Mouse (Mus musculus) lung, postnatal 10 days (tissue): ENCODE results near the gene Amfr.

Experiments used
- DNase-seq: peaks from one replicate; pipeline ENCODE4 v3.0.0; 2021

The Amfr gene

DNA sequence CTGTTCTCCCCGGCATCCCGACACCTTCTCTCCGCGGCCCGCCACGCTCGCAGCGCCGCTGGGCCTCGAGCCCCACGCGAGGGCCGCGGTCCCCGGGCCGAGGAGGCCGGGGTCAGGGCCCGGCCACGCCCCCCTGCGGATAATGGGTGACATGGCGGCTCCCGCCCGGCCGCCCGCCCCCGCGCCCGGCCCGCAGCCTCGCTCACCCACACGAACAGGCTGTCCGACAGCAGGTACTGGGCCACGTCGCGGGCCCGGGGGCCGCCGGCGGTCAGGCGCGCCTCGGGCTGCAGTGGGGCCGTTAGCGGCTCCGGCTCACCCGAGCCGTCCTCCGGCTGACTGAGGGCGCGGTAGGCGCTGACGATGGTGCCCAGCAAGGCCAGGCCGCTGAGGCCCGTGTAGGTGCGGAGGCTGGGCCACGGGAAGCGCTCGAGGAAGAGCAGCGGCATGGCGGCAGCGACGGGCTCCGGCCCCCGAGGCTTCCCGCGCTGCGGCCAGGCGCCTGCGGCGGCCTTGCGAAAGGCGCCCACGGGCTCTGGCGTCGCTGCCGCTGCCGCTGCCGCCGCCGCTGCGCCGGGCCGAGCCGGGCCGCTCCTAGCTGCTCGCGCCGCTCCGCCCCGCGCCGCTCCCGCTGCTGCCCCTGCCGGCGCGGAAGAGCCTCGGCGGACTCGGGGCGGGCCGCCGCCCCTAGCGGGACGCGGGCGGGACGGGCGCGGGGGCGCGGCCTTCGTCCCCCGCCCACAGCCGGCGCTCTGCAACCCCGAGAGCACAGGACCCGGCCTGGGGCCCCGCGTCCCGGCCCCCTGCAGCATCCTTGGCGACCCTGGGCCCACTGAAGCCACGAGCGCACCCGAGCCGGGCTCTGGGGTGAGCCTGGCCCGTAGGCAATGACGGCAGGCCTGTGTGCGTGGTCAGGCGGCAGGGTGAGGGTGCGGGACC, at the start of gene Amfr:
Amfr (minus strand) TSS at position 830 of the 939 bp plus-strand sequence.
- DNase-seq, result peak; percentile 67

DNA sequence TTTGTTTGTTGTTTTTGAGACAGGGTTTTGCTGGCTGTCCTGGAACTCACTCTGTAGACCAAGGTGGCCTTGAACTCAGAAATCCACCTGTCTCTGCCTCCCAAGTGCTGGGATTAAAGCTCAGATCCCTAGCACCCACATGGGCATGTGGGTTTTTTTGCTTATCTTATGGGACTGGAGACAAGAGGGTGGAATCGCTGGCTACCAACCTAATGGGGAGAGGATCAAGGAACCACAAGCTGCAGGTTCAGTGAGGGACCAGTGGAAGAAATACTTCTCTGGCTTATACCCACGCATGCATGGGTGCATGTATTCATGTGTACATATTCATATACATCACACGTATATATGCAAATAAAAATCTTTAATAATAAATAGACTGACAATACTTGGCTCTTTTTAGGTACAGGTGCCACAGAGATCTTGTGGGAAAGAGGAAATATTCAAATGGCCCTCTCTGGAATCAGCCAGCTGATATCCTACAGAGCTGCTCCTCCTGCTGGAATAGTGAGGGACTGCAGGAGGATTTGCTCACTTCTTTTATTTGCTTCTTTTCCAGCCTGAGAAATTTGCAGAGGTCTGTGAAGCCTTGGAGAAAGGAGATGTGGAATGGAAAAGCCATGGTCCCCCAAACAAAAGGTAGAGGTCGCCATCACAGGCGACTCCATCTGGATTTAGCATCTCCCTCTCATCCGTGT, 44.7 kb upstream of the Amfr start:
- peak; percentile 68 for DNase-seq

DNA sequence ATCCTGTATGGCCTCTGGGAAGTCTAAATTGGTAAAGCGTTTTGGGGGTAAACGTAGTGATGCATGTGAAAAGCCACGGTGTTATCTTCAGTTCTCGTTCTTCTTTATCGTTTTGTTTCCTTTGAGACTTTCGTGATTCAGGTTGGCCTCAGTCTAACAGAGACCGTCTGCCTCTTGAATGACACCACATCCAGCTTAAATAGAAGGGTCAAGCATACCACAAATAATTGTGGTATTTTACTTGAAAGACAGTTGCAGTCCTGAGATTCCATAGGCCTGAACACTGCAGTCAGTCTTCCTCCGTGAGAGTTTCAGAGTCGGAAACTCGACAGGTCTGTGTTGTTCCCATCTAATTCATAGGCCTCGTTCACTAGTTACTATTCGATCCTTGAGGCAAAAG, 40.1 kb upstream of the Amfr start:
- DNase-seq, result no peak

DNA sequence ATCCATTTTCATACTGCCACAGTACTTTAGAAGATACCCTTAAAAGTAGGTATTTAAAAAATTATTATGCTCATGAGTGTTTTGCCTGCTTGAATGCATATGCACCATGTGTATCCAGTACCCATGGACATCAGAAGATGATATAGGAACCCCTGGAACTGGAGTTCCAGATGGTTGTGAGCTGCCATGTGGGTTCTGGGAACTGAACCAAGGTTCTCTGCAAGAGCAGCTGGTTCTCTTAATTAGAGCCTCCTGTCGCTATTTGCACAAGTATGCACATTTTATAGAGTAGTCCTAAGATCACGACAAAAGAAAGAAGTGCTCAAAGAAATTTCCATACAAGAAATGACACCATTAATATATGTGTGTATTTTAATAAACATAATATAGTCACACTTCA, 35.2 kb upstream of the Amfr start:
- DNase-seq, result peak; percentile 12

DNA sequence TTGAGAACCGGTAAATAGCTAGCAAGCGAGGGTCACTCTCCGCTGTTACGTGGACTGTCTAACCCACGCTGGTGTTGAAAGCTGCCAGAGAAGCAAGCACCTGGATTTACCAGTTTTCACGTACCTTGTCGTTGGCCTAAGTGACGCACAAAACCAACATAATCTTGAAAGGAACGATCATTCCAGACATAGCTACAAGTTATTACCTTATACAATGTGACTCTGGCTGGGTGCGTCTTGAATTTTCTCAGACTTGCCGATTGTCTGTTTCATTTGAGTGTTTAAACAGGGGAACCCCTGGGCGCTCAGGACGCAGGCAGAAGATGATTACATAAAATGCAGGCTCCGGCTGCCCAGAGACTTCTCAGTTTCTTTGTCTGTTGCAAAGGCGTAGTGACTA, 25.2 kb upstream of the Amfr start:
- peak; percentile 9 for DNase-seq

DNA sequence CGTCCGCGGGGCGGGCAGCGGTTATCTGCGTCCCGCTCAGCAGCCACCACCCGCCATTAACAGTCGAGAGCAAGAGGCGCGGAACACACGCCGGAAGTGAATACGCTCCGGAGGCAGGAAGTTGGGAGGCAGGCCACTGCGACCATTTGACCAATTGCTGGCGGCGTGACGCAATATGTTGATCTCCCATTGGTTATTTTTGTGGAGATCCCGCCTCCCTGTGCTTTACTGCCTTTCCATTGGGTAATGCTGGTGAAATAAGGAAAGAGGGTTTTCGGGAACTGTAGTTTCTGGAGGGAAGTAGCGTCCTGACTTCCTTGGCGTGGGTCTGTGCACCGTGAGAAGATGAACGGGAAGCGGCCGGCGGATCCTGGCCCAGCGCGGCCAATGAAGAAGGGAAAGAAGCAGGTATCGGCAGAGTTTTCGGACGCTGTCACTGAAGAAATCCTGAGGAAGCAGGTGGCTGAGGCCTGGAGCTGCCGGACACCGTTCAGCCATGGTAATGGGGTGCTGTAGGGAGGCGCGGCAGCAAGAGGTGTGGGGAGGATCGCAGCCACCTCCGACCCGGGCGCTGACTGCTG, 24.4 kb upstream of the Amfr start, which contains the start of the genes Nudt21 and Ogfod1:
Nudt21 (minus strand) TSS at position 88 of the 581 bp plus-strand sequence.
Ogfod1 (plus strand) TSS at position 255 of the 581 bp plus-strand sequence.
- peak; percentile 97 for DNase-seq

DNA sequence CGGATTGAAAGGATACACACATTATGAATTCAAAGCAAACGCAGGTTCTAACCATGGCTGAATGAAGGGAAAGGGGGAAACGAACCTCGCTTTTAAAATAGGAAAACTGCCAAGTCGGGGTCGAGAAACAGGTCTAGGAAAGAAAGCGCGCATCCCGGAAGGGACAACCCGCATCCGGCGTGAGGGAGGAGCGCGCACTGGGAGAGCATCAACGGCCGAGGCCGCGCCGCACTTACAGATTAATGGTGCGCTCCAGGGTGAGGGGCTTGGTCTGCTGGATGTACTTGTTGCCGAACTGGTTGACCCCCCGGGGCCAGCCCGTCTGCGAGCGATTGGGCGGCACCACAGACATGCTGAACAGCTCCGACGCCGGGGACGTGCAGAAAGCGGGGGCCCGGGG, 23.9 kb upstream of the Amfr start:
- peak; percentile 77 for DNase-seq

DNA sequence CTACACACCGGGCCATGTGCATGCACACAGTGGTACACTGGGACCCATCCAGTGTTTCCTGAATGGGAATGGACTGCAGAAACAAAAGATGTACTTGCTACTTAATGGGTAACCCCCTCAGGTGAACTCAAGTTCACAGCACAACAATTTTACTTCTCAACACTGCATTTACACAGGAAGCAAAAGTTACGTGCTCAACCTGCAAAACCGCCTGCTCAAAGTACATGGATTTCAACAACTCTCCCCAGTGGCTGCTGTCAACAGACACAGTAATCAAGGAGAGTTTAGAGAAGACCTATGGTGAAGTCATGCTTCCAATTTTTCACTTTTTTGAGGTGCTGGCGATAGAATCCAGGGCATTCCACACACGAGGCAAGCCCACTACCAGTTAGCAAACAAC, 22.6 kb upstream of the Amfr start:
- no peak for DNase-seq

DNA sequence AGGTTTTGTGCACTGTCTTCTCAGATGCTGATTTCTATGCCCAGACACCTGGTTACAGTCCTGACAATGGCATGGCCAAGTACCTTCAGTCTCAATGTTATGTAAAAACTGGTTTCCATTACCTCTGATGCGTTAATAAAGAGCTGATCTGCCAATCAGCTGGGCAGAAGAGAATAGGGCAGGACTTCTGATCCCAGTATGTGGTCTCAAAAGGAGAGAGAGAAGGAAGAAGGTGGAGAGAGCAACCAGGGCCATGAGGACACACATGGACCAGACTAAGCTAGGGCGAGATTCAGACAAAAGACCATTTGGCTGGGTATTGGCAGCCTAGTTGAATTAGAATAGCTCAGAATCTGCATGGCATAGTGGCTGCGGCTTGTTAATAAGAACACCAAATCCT, 21.0 kb upstream of the Amfr start:
- no peak for DNase-seq

DNA sequence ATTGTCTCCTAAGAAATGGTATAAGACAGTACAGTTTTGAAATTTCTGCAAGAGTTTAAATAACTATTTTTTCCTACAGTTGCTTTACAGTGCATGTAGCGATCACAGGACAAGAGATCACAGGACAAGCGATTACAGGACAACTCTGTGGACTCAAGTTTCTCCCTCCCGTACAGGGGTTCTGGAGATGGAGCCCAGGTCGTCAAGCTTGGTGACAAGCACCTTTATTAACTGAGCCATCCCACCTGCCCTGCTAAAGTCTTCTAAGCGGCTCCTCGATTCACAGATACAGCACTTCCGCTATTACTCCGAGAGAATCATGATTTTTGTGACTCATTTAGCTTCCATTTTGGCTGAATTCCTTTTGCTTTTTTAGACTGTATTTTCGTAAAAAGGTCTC, 17.1 kb upstream of the Amfr start:
- no peak for DNase-seq

DNA sequence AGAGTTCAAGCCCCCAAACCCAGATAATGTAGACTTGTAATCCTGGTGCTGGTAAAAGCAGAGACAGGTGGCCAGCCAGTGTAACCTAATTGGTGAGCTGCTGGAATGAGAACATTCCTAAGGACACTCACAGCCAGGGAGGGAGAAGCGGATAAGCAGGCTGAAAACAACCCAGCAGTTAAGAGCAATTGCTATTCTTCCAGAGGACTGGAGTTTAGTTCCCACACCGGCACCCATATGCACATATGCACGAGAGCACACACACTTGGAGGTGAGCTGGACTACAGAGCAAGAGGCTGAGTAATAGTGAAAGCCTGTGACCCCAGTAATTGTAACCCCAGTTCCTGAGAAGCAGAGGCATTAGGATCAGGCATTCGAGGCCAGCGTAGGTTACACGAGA, 11.3 kb upstream of the Amfr start:
- DNase-seq, result no peak

DNA sequence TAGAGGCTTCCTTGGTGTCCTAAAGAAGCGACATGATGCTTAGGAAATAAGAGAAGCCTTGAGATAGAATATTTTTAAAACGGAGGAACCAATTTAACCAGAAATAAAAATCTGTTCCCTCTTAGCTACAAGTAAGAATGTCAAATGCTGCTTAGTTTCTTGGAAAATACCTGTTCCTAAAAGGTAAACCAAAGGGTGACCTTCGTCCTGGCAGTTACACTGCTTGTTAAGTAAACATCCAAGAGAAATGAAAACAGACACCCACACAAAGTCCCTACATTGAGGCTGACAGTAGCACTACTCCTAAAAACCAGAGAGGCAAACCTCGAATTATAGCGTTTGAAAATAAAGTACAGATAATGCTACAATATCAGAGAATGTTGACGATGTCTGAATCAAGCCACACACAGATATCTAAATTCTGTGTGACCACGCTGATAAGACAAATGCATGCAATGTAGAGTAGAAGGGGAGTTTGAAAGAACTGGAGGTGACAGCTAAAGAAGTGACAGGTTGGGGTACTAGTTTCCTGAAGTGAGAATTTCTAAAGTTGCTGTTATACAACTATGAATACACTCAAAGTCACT, 477 bp upstream of the Amfr start:
- DNase-seq, result no peak

DNA sequence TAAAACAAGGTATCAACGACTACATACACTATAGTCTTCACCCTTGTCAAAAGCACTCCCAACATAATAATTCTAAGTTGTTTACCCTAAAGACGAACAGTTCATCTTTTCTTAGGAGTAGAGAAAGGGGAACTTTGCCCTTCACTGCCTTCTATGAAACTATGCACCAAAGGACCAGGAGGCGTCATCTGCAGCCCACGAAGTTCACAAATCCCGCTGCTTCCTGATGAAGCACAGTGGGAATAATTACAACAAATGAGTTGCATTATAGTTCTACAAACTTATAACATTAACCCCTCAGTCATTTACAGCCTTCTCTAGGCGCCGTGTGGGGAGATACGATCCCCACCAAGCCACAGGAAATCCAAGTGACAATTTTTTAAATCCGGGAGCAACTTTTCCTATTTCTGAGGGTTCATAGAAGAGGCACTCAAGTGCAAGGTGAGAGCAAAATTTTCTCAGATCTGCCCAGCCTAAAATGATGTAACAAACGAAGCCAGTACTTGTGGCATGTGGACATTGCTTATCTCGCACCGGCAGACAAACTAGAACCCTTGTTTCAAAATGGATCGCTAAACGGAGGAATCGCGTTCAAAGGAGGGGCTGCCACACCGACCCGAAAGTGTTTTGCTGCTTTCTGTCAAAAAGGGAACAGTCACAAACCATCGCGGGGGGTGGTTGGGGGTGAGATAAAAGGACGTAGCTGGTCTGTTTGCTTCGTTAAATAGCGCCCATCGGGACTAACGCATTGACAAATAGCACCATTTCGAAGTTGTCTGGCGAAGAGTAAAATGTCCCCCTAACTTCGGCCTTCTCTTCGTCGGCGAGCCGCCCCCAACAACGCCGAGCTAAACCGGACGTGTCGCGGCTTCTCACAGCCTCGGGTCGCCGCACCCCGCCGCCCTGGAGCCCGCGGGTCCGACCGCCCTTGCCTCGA, 1.3 kb downstream of the Amfr start:
- no peak for DNase-seq

DNA sequence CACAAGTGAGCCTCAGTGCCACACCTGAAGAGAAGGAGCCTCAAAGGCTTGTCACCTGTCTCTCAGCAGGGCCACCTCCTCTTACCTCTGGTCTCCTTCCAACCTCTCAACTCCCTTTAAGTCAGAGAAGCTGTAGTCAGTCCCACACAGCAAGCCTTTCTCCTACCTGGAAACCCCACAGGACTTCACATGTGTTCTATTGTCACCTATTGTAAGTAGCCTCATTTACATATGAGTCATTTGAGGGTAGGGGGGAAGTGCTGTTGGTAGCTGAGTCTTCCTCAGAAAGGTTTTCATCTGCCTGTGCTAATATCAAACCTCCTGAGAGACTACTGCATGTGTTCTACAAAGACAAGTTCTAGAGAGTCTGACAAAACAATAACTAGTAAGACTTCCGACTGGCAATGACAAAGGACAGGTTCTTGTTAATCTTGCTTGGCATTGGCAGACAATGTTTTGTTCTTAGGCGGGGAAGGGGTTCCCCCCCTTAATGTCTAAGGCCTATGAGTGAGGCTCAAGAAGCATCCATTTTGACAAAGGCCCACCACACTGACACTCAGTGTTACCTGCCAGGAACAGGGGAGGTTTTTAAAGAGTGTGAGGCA, 2.4 kb downstream of the Amfr start:
- DNase-seq, result no peak

DNA sequence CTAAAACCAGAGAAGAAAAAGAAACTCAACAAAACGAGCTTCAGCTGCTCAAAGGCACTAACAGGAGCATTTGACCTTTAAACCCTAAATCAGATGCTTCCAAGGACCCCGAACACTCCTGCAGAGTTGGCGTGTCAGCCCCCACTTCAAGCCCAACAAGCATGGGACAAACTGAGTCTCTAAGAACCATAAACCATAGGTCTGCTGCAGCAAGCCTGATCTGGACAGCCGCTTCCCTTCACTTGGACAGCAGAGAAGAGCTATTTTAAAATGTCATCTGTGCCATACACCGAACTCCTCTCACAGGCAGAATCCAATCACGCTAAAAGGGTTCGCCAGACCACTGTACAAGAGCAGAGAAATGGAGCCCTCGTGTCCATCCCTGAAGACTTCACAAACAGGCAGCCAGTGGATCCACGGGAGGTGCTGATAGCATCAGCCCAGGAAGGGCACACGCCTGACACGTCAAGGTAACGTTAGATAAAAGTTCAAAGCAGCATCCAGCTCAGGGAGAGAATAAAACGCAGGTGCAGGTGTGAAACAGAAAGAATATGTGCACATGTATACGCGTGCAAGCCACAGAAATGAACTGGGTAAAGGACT, 3.3 kb downstream of the Amfr start:
- DNase-seq, result no peak

DNA sequence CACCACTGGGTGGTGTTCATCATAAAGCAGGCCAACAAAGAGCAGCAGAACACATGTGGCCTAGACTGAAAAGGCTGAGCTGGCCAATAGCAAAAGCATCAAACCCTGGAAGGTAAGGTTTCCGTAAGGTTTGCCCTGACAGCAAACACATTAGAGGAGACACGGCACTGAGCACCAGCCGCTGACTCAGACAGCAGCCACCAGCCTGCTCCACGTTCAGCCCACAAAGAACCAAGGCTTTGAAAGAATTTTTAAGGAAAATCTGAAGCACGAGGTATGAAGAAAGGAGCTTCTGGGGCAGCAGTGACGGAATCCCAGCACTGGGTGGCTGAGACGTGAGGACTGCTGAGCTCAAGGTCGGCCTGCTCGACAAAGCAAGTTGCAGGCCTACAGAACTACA, 8.5 kb downstream of the Amfr start:
- DNase-seq, result no peak

DNA sequence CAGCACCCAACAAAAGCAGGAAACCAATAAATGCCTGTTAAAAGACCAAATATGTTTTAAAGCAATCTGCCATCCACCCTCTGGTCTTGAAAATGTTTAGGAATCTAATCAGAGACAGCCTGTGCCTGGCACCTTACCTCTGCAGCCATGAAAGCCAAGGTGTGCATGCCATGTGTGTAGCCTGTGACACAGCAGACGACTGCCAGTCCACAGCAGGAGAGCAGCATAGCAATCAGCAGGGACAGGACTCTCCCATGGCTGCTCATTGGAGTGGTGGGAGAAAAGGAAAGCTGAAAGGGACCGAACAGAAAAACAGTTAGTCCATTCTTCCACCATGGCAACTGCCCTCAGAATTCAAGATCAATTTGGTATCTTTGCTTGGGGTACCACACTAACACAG, 13.7 kb downstream of the Amfr start:
- no peak for DNase-seq

DNA sequence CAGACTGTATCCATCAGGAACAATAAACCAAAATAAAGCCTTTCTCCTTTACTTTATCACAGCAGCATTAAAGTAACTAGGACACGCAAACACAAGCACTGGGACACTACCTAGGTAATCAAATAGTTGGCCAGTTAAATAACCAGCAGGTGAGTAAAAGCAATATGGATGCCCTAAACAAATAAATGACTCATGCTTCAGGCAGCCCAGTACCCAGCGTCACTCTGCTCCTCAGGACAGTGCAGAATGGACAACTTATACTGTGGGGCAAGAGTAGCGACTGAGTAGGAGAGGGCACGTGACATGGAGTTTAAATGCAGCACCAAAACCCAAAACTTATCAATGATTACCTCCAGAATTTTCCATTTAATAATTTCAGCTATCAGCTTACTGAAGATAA, 22.9 kb downstream of the Amfr start:
- DNase-seq, result no peak

DNA sequence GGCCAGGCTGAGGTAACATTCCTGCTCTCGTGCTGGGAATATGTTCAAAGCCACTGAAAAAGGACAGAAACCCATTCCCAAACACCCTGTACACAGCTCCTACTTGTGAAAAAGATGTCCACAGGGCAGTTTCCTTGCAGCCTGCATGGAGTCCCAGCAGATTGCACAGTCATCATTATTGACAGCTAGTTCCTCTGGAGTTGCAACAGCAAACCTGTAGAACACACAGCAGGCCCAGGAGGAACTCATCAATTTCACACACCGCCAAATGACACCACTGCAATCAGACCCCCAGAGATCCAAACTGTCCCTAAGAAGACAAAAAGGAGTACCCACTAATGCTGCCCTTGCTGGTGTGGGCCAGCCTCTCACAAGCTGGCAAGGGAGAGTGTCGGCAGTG, 27.9 kb downstream of the Amfr start:
- DNase-seq, result no peak

DNA sequence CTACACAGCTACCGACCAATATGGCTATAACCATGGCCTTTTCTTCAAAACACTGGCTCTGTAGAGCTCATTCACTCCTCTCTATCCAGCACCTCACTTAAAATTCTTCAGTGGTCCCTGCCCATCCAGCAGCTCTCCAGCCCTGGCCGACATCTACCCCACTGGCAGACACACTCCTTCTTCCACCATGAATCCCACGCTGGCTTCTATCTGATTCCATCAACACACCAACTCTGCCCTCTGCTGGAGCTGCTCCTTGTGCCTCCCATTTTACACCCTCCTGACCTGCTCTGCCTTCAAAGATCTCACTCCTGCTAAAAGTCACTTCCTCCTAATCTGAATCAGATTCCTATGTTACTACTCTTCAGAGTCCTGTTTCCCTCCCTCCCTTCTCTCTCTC, 28.8 kb downstream of the Amfr start:
- DNase-seq, result no peak

DNA sequence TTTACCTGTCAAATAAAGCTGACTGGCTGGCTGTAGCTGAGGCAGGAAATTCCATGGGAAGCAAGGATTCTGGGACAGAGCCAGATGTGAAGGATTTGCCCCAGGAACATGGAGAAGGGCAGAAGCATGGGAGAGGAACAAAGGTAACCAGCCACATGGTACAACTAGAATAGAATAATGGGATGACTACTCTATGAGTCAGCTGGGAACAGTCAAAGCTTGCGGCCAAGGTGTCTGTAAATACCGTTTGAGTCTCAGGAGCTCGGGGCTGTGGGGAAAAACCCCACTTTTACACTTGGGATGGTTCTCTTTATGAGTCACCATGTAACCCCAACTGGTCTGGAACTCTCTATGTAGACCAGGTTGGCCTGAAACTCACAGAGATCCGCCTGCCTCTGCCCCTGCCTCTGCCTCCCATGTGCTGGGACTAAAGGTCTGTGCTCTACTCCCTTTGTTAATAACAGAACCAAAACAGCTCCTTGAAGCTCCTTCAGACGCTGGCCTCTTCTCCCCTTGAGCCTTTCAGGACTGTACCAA, 30.9 kb downstream of the Amfr start:
- no peak for DNase-seq
